Mouse (Mus musculus): Measurements from ENCODE around the gene Rhobtb1.

The Rhobtb1 gene

GRCm38 (mm10) chr10:69245906-69246668, 94.9 kb downstream of the Rhobtb1 start:
- DNase-seq (ENCODE audit: low spot score in 2 of 2), result no peak

- no peak for DNase-seq (ENCODE audit: low spot score in 2 of 2)
Observed at GRCm38 (mm10) chr10:69246762-69247161, 95.5 kb downstream of the Rhobtb1 start.

- DNase-seq (ENCODE audit: low spot score in 2 of 2), result no peak
Observed at GRCm38 (mm10) chr10:69247311-69248033, 96.2 kb downstream of the Rhobtb1 start.

GRCm38 (mm10) chr10:69248261-69249160, 97.3 kb downstream of the Rhobtb1 start:
- DNase-seq (ENCODE audit: low spot score in 2 of 2), result no peak

- DNase-seq (ENCODE audit: low spot score in 2 of 2), result no peak
Observed at GRCm38 (mm10) chr10:69251254-69251653, 100.0 kb downstream of the Rhobtb1 start.

GRCm38 (mm10) chr10:69252112-69253074, 101.2 kb downstream of the Rhobtb1 start:
- DNase-seq (ENCODE audit: low spot score in 2 of 2), result peak in 1 of 2 experiments; percentile 20

GRCm38 (mm10) chr10:69253075-69253685, 101.9 kb downstream of the Rhobtb1 start:
- DNase-seq (ENCODE audit: low spot score in 2 of 2), result no peak

- no peak for DNase-seq (ENCODE audit: low spot score in 2 of 2)
Observed at GRCm38 (mm10) chr10:69253686-69254080, 102.4 kb downstream of the Rhobtb1 start.

GRCm38 (mm10) chr10:69254390-69254847, 103.2 kb downstream of the Rhobtb1 start:
- peak; percentile 21 to 22 for DNase-seq (ENCODE audit: low spot score in 2 of 2)

- DNase-seq (ENCODE audit: low spot score in 2 of 2), result no peak
Observed at GRCm38 (mm10) chr10:69255594-69255993, 104.4 kb downstream of the Rhobtb1 start.

- DNase-seq (ENCODE audit: low spot score in 2 of 2), result no peak
Observed at GRCm38 (mm10) chr10:69257592-69258133, 106.4 kb downstream of the Rhobtb1 start.

- DNase-seq (ENCODE audit: low spot score in 2 of 2), result no peak
Observed at GRCm38 (mm10) chr10:69258588-69258987, 107.4 kb downstream of the Rhobtb1 start.

- DNase-seq (ENCODE audit: low spot score in 2 of 2), result no peak
Observed at GRCm38 (mm10) chr10:69259161-69259560, 107.9 kb downstream of the Rhobtb1 start.

GRCm38 (mm10) chr10:69259929-69260328, 108.7 kb downstream of the Rhobtb1 start:
- no peak for DNase-seq (ENCODE audit: low spot score in 2 of 2)

- DNase-seq (ENCODE audit: low spot score in 2 of 2), result no peak
Observed at GRCm38 (mm10) chr10:69262918-69263822, 111.9 kb downstream of the Rhobtb1 start.

- no peak for DNase-seq (ENCODE audit: low spot score in 2 of 2)
Observed at GRCm38 (mm10) chr10:69263906-69264305, 112.7 kb downstream of the Rhobtb1 start.

GRCm38 (mm10) chr10:69265421-69265820, 114.2 kb downstream of the Rhobtb1 start:
- DNase-seq (ENCODE audit: low spot score in 2 of 2), result no peak

GRCm38 (mm10) chr10:69268061-69268643, 116.9 kb downstream of the Rhobtb1 start:
- no peak for DNase-seq (ENCODE audit: low spot score in 2 of 2)

- DNase-seq (ENCODE audit: low spot score in 2 of 2), result no peak
Observed at GRCm38 (mm10) chr10:69271436-69271835, 120.2 kb downstream of the Rhobtb1 start.

Measured in spleen, postnatal 14 days (tissue).